ENCODE assay signal across 7 mouse cellular contexts in genomic region chr1:191224302-191224980, GRCm38 (mm10). TPM values are rescaled to one million over a fixed set of nuclear protein-coding genes. Genes with fewer than 3 reads are reported as not detected.
DNase-seq lines count a peak whose midpoint lies in the region; ATAC-seq and TF ChIP-seq lines count a peak whose summit lies in the region.

No protein-coding gene starts in this region.

- H3K4me2 ChIP-seq in embryonic facial prominence, embryonic 12.5 days (replicated peaks), result peak overlapping the region; percentile 88
- peak overlapping the region; percentile 84 for H3K4me2 ChIP-seq in limb, embryonic 13.5 days (replicated peaks)
- H3K4me2 ChIP-seq in midbrain, embryonic 16.5 days (ENCODE audit: low read length), result peak overlapping the region; percentile 92

- H3K36me3 ChIP-seq in embryonic facial prominence, embryonic 12.5 days, result no peaks in the 10 kb centered on the region
- H3K36me3 ChIP-seq in heart, adult 2 months (ENCODE audit: control insufficient read depth, insufficient read depth, low read length), result no peaks in the 10 kb centered on the region
- no peaks in the 10 kb centered on the region for H3K36me3 ChIP-seq in limb, embryonic 13.5 days
- no peaks in the 10 kb centered on the region for H3K36me3 ChIP-seq in midbrain, embryonic 16.5 days (ENCODE audit: control insufficient read depth, insufficient read depth, low read length)

- intact Hi-C loops in heart, adult 2 months (cut with DNase I), result loop anchor here (1.0 to 10.0 kb wide), 2 partner anchors 41 to 170 kb away; no protein-coding TSS in a partner anchor

- peak overlapping the region; percentile 74 for H3K9ac ChIP-seq in embryonic facial prominence, embryonic 12.5 days
- H3K9ac ChIP-seq in heart, adult 2 months (ENCODE audit: low read depth, low read length), result peak overlapping the region; percentile 86
- peak overlapping the region; percentile 84 for H3K9ac ChIP-seq in limb, embryonic 13.5 days
- peak overlapping the region; percentile 86 for H3K9ac ChIP-seq in midbrain, embryonic 16.5 days (ENCODE audit: low read depth, low read length)

- peak overlapping the region; percentile 80 for H3K4me3 ChIP-seq in embryonic facial prominence, embryonic 12.5 days
- H3K4me3 ChIP-seq in heart, adult 2 months, result peak overlapping the region; percentile 73
- peak overlapping the region; percentile 80 for H3K4me3 ChIP-seq in limb, embryonic 13.5 days
- peak overlapping the region; percentile 73 for H3K4me3 ChIP-seq in midbrain, embryonic 16.5 days (ENCODE audit: low read depth, low read length)

- H3K9me3 ChIP-seq in embryonic facial prominence, embryonic 12.5 days, result no peaks in the 10 kb centered on the region
- no peaks in the 10 kb centered on the region for H3K9me3 ChIP-seq in limb, embryonic 13.5 days
- H3K9me3 ChIP-seq in midbrain, embryonic 16.5 days (replicated peaks; ENCODE audit: control insufficient read depth, low read length, poor library complexity, severe bottlenecking), result no peaks in the 10 kb centered on the region

- peak; percentile 74 for ATAC-seq in embryonic facial prominence, embryonic 12.5 days (ENCODE audit: insufficient number of reproducible peaks, insufficient read depth, low FRiP score, low TSS enrichment)
- ATAC-seq in limb, embryonic 13.5 days (ENCODE audit: low FRiP score, low read depth), result peak; percentile 89
- peak; percentile 87 for ATAC-seq in midbrain, embryonic 16.5 days

- peak; percentile 77 for TF ChIP-seq POLR2A in heart, adult 2 months (IDR thresholded peaks at IDR 0.05; ENCODE audit: insufficient read depth, low read depth, low read length)

- H3K27ac ChIP-seq in embryonic facial prominence, embryonic 12.5 days, result peak overlapping the region; percentile 60; the same call in 1 of the 2 replicates
- peak overlapping the region; percentile 93 for H3K27ac ChIP-seq in heart, adult 2 months
- H3K27ac ChIP-seq in limb, embryonic 13.5 days, result peak overlapping the region; percentile 55
- peak overlapping the region; percentile 64; the same call in 1 of the 2 replicates for H3K27ac ChIP-seq in midbrain, embryonic 16.5 days (ENCODE audit: low read length)

- H3K4me1 ChIP-seq in embryonic facial prominence, embryonic 12.5 days, result peaks cover 16% of the 10 kb centered on the region; the same call in 1 of the 2 replicates
- peaks cover 8% of the 10 kb centered on the region for H3K4me1 ChIP-seq in heart, adult 2 months (ENCODE audit: control insufficient read depth, insufficient read depth, low read length)
- H3K4me1 ChIP-seq in limb, embryonic 13.5 days, result peaks cover 13% of the 10 kb centered on the region
- peaks cover 13% of the 10 kb centered on the region for H3K4me1 ChIP-seq in midbrain, embryonic 16.5 days (ENCODE audit: control insufficient read depth, insufficient read depth, low read length)

- no peaks in the 10 kb centered on the region for H3K27me3 ChIP-seq in embryonic facial prominence, embryonic 12.5 days
- no peaks in the 10 kb centered on the region for H3K27me3 ChIP-seq in heart, adult 2 months (ENCODE audit: control insufficient read depth, insufficient read depth, low read length)
- no peaks in the 10 kb centered on the region for H3K27me3 ChIP-seq in limb, embryonic 13.5 days
- no peaks in the 10 kb centered on the region for H3K27me3 ChIP-seq in midbrain, embryonic 16.5 days (ENCODE audit: control insufficient read depth, insufficient read depth, low read depth, low read length)

- no peak for TF ChIP-seq CTCF in heart, adult 2 months (IDR thresholded peaks at IDR 0.05)

- WGBS in embryonic facial prominence, embryonic 12.5 days, result under 1% methylated on average over 57 of the region's 57 CpGs
- WGBS in heart, adult 2 months, result under 1% methylated on average over 57 of the region's 57 CpGs
- WGBS in limb, embryonic 13.5 days, result under 1% methylated on average over 57 of the region's 57 CpGs
- 1% methylated on average over 57 of the region's 57 CpGs for WGBS in midbrain, embryonic 16.5 days

- H3K79me2 ChIP-seq in heart, adult 2 months (replicated peaks; ENCODE audit: control insufficient read depth, insufficient read depth, low read length), result no peaks in the 10 kb centered on the region

- DNase-seq in adrenal gland, postnatal 25 days, result peak; percentile 95
- peak; percentile 95 for DNase-seq in heart, adult 2 months
- peak; percentile 90 to 94 for DNase-seq in kidney, adult 8-10 months
- DNase-seq in spleen, postnatal 10 days (ENCODE audit: low spot score in 2 of 2), result peak; percentile 82 to 95

- TF ChIP-seq EP300 in heart, adult 2 months (IDR thresholded peaks at IDR 0.05; ENCODE audit: insufficient read depth, low read depth, low read length), result peak; percentile 77; the same call in 1 of the 2 replicates

RNA-seq across cellular contexts. Expression of gene Atf3, which starts 6.6 kb away (rescaled TPM):
- 0.67 TPM in 1 of 2 replicates, not detected in the other for total RNA-seq in adrenal gland, postnatal 25 days (2021)
- polyA plus RNA-seq in embryonic facial prominence, embryonic 12.5 days (2016; fragmentation: Nextera tagmentation; extraction: Ambion mirVana), result 2.3 and 2.8 TPM in 2 replicates
- 10 to 100 TPM; 11.0 to 11.5 TPM for total RNA-seq in heart, adult 2 months (2021)
- polyA plus RNA-seq in heart, adult 2 months (2012; rRNA removed), result 3.6 and 7.1 TPM in 2 replicates
- 4.2 and 4.3 TPM in 2 replicates for polyA plus RNA-seq in limb, embryonic 13.5 days (2015; fragmentation: Nextera tagmentation; extraction: Ambion mirVana)
- polyA plus RNA-seq in midbrain, embryonic 16.5 days (2015; fragmentation: Nextera tagmentation; extraction: Ambion mirVana), result 1.2 and 1.6 TPM in 2 replicates

RNA-seq across cellular contexts. Expression of gene Fam71a, which starts 59.8 kb away (rescaled TPM):
- not detected in 2 replicates for total RNA-seq in adrenal gland, postnatal 25 days (2021)
- not detected in 2 replicates for polyA plus RNA-seq in embryonic facial prominence, embryonic 12.5 days (2016; fragmentation: Nextera tagmentation; extraction: Ambion mirVana)
- total RNA-seq in heart, adult 2 months (2021), result not detected
- not detected in 2 replicates for polyA plus RNA-seq in heart, adult 2 months (2012; rRNA removed)
- polyA plus RNA-seq in limb, embryonic 13.5 days (2015; fragmentation: Nextera tagmentation; extraction: Ambion mirVana), result not detected in 2 replicates
- polyA plus RNA-seq in midbrain, embryonic 16.5 days (2015; fragmentation: Nextera tagmentation; extraction: Ambion mirVana), result not detected in 2 replicates

Comparison
In these comparisons a context has a peak if more than half of its experiments do, and no peak if none do; other contexts are left out.
1. Peak in every context shown above with its lines: DNase-seq, ATAC-seq, H3K4me3 ChIP-seq and H3K27ac ChIP-seq.